Mouse (Mus musculus): ENCODE results near the gene Fahd1. TPM values are rescaled to one million over a fixed set of nuclear protein-coding genes. Genes with fewer than 3 reads are reported as not detected.

Gene Fahd1
- polyA plus RNA-seq, 1 experiment = 12.6 TPM

- no peaks in the 10 kb centered on the region; the same call in 1 of the 2 replicates for H3K4me1 ChIP-seq (ENCODE audit: control insufficient read depth, insufficient read depth, low read length)
- H3K36me3 ChIP-seq (ENCODE audit: control insufficient read depth, insufficient read depth, low read length) = no peaks in the 10 kb centered on the region
- peak overlapping the region; percentile 90 for H3K4me3 ChIP-seq (ENCODE audit: control insufficient read depth, low read depth, low read length)
- no peaks in the 10 kb centered on the region for H3K27me3 ChIP-seq (ENCODE audit: control insufficient read depth, insufficient read depth, low read length)
- H3K27ac ChIP-seq (ENCODE audit: control insufficient read depth, insufficient read depth, low read depth, low read length) = peak overlapping the region; percentile 70; the same call in 1 of the 2 replicates
- TF ChIP-seq POLR2A (IDR thresholded peaks at IDR 0.05; ENCODE audit: control insufficient read depth, low read depth, low read length) (no peak), CTCF (IDR thresholded peaks at IDR 0.05; ENCODE audit: control insufficient read depth, insufficient read depth, insufficient replicate concordance, low read depth, low read length) (no peak)
Observed at GRCm38 (mm10) chr17:24873695-24874404, 23.7 kb upstream of the Fahd1 start.

- H3K4me1 ChIP-seq (ENCODE audit: control insufficient read depth, insufficient read depth, low read length) = no peaks in the 10 kb centered on the region; the same call in 1 of the 2 replicates
- TF ChIP-seq POLR2A (IDR thresholded peaks at IDR 0.05; ENCODE audit: control insufficient read depth, low read depth, low read length) (no peak), CTCF (IDR thresholded peaks at IDR 0.05; ENCODE audit: control insufficient read depth, insufficient read depth, insufficient replicate concordance, low read depth, low read length) (no peak)
- H3K27me3 ChIP-seq (ENCODE audit: control insufficient read depth, insufficient read depth, low read length) = no peaks in the 10 kb centered on the region
- no peak overlapping the region for H3K4me3 ChIP-seq (ENCODE audit: control insufficient read depth, low read depth, low read length)
- H3K27ac ChIP-seq (ENCODE audit: control insufficient read depth, insufficient read depth, low read depth, low read length) = no peak overlapping the region
- H3K36me3 ChIP-seq (ENCODE audit: control insufficient read depth, insufficient read depth, low read length) = no peaks in the 10 kb centered on the region; the same call in 1 of the 2 replicates
Observed at GRCm38 (mm10) chr17:24867914-24868313, 17.8 kb upstream of the Fahd1 start.

GRCm38 (mm10) chr17:24865776-24866175 is 15.6 kb upstream of the Fahd1 start, which contains the start of gene Igfals:
Igfals (plus strand) TSS chr17:24865997.
- H3K36me3 ChIP-seq (ENCODE audit: control insufficient read depth, insufficient read depth, low read length) = no peaks in the 10 kb centered on the region; the same call in 1 of the 2 replicates
- no peaks in the 10 kb centered on the region for H3K4me1 ChIP-seq (ENCODE audit: control insufficient read depth, insufficient read depth, low read length)
- no peak within 1 kb of the TSS for H3K4me3 ChIP-seq (ENCODE audit: control insufficient read depth, low read depth, low read length)
- no peak within 1 kb of the TSS for H3K27ac ChIP-seq (ENCODE audit: control insufficient read depth, insufficient read depth, low read depth, low read length)
- no peaks in the 10 kb centered on the region for H3K27me3 ChIP-seq (ENCODE audit: control insufficient read depth, insufficient read depth, low read length)
- TF ChIP-seq POLR2A (IDR thresholded peaks at IDR 0.05; ENCODE audit: control insufficient read depth, low read depth, low read length) (no peak), CTCF (IDR thresholded peaks at IDR 0.05; ENCODE audit: control insufficient read depth, insufficient read depth, insufficient replicate concordance, low read depth, low read length) (no peak)

- H3K4me1 ChIP-seq (ENCODE audit: control insufficient read depth, insufficient read depth, low read length) = no peaks in the 10 kb centered on the region
- no peaks in the 10 kb centered on the region for H3K27me3 ChIP-seq (ENCODE audit: control insufficient read depth, insufficient read depth, low read length)
- H3K36me3 ChIP-seq (ENCODE audit: control insufficient read depth, insufficient read depth, low read length) = no peaks in the 10 kb centered on the region; the same call in 1 of the 2 replicates
- no peak for TF ChIP-seq POLR2A (IDR thresholded peaks at IDR 0.05; ENCODE audit: control insufficient read depth, low read depth, low read length)
- no peak overlapping the region for H3K27ac ChIP-seq (ENCODE audit: control insufficient read depth, insufficient read depth, low read depth, low read length)
- H3K4me3 ChIP-seq (ENCODE audit: control insufficient read depth, low read depth, low read length) = no peak overlapping the region
Observed at GRCm38 (mm10) chr17:24861785-24862184, 11.6 kb upstream of the Fahd1 start.

- H3K4me1 ChIP-seq (ENCODE audit: control insufficient read depth, insufficient read depth, low read length) = no peaks in the 10 kb centered on the region
- H3K27me3 ChIP-seq (ENCODE audit: control insufficient read depth, insufficient read depth, low read length) = no peaks in the 10 kb centered on the region
- TF ChIP-seq CTCF (IDR thresholded peaks at IDR 0.05; ENCODE audit: control insufficient read depth, insufficient read depth, insufficient replicate concordance, low read depth, low read length) (no peak), POLR2A (IDR thresholded peaks at IDR 0.05; ENCODE audit: control insufficient read depth, low read depth, low read length) (0 out of 2 replicates have a peak, but pooled peaks have one; percentile 8)
- H3K4me3 ChIP-seq (ENCODE audit: control insufficient read depth, low read depth, low read length) = no peak overlapping the region
- H3K27ac ChIP-seq (ENCODE audit: control insufficient read depth, insufficient read depth, low read depth, low read length) = no peak overlapping the region
- H3K36me3 ChIP-seq (ENCODE audit: control insufficient read depth, insufficient read depth, low read length) = peaks cover 1% of the 10 kb centered on the region; the same call in 1 of the 2 replicates
Observed at GRCm38 (mm10) chr17:24860076-24860475, 9.9 kb upstream of the Fahd1 start.

- Histone ChIP-seq H3K27me3 (ENCODE audit: control insufficient read depth, insufficient read depth, low read length) (no peaks in the 10 kb centered on the region), H3K4me1 (ENCODE audit: control insufficient read depth, insufficient read depth, low read length) (no peaks in the 10 kb centered on the region), H3K36me3 (ENCODE audit: control insufficient read depth, insufficient read depth, low read length) (peaks cover 1% of the 10 kb centered on the region; the same call in 1 of the 2 replicates), H3K4me3 (ENCODE audit: control insufficient read depth, low read depth, low read length) (no peak overlapping the region), H3K27ac (ENCODE audit: control insufficient read depth, insufficient read depth, low read depth, low read length) (no peak overlapping the region)
- TF ChIP-seq CTCF (IDR thresholded peaks at IDR 0.05; ENCODE audit: control insufficient read depth, insufficient read depth, insufficient replicate concordance, low read depth, low read length) (no peak), POLR2A (IDR thresholded peaks at IDR 0.05; ENCODE audit: control insufficient read depth, low read depth, low read length) (no peak)
Observed at GRCm38 (mm10) chr17:24858967-24859366, 8.8 kb upstream of the Fahd1 start.

GRCm38 (mm10) chr17:24857831-24858470 is 7.8 kb upstream of the Fahd1 start:
- peaks cover 3% of the 10 kb centered on the region; the same call in 1 of the 2 replicates for H3K36me3 ChIP-seq (ENCODE audit: control insufficient read depth, insufficient read depth, low read length)
- TF ChIP-seq POLR2A (IDR thresholded peaks at IDR 0.05; ENCODE audit: control insufficient read depth, low read depth, low read length) (no peak), CTCF (IDR thresholded peaks at IDR 0.05; ENCODE audit: control insufficient read depth, insufficient read depth, insufficient replicate concordance, low read depth, low read length) (no peak)
- H3K27ac ChIP-seq (ENCODE audit: control insufficient read depth, insufficient read depth, low read depth, low read length) = no peak overlapping the region
- no peaks in the 10 kb centered on the region for H3K4me1 ChIP-seq (ENCODE audit: control insufficient read depth, insufficient read depth, low read length)
- no peak overlapping the region for H3K4me3 ChIP-seq (ENCODE audit: control insufficient read depth, low read depth, low read length)
- no peaks in the 10 kb centered on the region for H3K27me3 ChIP-seq (ENCODE audit: control insufficient read depth, insufficient read depth, low read length)

All from testis, adult 2 months (tissue).